Mouse (Mus musculus) monocyte, adult 5-6 weeks (primary cell): Measurements from ENCODE around the gene Dhcr7. TPM values are rescaled to one million over a fixed set of nuclear protein-coding genes. Genes with fewer than 3 reads are reported as not detected.

Source experiments
- ATAC-seq: fragments of 153-309, 156-312 bp; replicated peaks from 2 replicates; pipeline ENCODE4 v1.8.0; 2017; ENCODE audit warnings: mild to moderate bottlenecking; ENCODE audit not compliant: low TSS enrichment, insufficient number of reproducible peaks, severe bottlenecking, poor library complexity, low FRiP score
- total RNA-seq: library from RNA; stranded (forward); fragments of 200-1000, 200-491, 200-594 nt; gene quantifications from 3 replicates; pipeline ENCODE4 v1.2.3, GENCODE M21; 2017

Gene Dhcr7
- 1.4 to 9.9 TPM (median 3.2 TPM) in 3 replicates for total RNA-seq

DNA sequence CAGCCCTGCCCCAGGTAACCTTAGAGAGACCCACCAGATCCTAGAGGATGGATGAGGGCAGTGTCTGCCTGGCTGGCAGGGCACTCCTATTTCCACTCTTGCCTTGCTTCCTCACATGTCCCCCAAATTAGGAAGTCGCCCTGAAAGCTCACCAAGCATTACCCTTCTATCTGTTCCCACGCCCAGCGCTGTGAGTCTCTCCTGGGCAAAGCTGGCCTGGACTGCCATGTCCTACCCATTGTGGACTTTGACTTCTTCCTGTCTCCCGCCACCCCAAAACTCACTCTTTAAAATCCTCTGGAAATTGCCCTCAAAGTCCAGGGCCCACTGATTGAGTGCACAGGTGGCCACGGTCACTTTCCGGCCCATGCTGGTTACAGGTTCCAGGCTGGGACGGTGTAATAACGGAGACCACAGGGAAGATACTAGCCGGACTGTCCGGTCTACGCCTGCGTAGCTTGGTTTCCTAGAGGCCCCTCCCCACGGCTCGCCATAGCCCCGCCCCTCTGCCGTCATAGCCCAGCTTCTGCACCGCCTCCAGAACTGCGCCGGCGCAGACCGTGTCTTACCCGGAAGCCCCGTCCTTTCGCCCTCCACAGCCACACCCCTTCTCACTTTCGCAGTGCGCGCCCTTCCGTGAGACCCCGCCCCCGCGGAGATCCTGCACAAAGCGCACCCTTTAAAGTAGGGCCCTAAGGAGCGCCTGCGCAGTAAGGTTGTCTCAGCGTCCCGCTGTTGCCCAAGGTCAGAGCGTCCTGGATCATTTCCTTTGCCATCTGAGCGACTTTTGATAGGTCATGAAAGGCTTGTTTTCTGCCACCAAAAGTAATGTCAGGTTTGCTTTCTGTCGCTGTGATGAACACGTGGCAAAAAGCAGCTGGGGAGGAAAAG lies at the start of gene Dhcr7, which contains the start of gene Nadsyn1:
TSS of gene Dhcr7 (plus strand) at position 771 of the 891 bp plus-strand sequence.
TSS of gene Nadsyn1 (minus strand) at position 475 of the 891 bp plus-strand sequence.
- peak; percentile 98 for ATAC-seq

DNA sequence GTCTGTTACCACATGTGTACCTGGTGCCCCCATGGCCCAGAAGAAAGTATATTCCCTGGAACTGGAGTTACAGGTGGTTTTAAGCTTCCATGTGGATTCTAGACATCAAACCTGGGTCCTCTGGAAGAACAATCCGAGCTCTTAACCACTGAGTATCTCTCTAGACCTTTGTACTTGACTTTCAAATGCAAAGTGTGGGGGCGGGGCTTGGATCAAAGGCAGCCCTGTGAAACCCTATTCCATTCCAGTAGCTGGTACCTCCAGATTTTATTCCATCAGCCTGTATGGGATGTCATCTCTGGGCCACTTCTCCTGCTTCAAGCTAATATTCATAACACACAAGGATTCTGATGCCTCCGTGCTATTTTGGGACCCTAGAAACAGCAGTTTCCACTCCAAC lies 46.8 kb upstream of the Dhcr7 start:
- no peak for ATAC-seq

DNA sequence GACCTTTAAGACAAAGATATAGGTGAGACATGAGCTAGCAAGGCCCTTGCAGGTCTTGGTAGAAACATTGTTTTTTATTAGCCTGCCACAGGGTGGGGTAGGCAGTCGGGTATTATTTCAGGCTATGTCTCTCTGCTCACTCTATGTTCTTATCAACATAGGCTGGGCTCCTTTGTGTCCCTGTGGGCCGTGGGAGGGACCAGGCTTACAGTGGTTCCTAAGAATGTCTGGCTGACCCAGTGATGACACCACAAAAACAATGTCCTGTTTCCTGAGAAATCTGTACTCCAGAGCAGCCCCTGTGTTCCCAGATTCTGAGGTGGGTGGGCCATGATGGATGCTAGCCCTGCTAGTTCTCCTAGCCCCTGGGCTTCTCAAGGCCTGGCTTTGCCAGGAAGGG lies 45.6 kb upstream of the Dhcr7 start:
- no peak for ATAC-seq

DNA sequence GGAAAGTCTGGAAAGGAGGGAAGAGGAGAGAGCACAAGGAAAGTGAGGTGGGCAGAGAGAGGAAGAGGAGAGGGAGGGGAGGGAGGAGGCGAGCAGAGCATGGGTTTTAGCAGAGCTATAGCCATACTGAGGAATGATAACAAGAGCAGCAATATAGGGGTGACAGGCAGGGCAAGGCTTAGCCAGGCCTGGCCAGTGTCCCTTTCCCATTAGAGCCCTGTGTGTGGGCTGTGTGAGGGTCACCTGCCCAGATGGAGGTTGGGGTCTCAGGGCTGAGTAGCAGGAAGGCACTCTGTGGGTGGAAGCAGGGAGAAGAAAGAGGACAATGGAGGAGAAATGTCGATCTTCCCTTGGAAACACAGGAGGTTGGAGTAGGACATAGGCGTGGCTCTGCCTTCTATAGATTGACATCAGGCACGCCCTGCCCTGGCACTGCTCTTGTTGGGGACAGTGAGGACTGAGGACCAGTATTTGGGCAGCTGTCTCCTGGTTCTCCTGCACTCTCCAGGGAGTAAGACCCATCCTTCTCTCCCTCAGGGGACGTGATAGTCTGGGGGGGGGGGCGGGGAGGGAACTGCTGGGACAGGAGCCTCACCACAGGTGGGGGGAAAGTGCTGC lies 39.5 kb upstream of the Dhcr7 start:
- no peak for ATAC-seq

DNA sequence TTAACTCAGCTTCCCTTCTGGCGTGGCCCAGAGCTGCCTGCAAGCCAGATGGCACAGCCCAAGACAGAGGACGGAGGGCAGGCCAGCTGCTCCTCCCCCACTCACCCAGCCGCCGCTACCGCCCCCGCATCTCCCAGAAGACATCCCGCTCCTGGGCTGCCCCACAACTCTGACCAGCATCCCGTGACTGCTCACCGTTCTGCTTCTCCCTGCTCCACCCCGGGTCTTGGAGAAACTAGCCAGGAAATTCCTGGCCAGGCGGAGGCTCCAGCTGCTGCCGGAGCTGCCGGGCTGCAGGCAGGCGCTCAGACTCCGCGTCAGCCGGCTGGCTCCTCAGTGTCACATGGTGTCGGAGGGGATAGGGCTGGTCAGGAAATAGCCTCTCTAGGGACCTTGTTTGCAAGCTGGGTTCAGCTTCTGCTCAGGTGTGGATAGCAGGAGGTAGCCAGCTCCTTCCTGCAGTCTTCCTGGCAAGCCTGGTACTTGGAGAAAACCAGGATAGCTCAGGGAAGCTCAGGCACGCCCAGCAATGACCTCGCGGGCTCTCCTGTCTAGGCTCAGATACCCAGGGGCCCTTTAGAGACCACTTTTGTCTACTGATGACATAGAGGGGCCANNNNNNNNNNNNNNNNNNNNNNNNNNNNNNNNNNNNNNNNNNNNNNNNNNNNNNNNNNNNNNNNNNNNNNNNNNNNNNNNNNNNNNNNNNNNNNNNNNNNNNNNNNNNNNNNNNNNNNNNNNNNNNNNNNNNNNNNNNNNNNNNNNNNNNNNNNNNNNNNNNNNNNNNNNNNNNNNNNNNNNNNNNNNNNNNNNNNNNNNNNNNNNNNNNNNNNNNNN lies 38.7 kb upstream of the Dhcr7 start, which contains the start of gene Mrgpre:
TSS of gene Mrgpre (minus strand) at position 505 of the 834 bp plus-strand sequence.
- no peak for ATAC-seq

DNA sequence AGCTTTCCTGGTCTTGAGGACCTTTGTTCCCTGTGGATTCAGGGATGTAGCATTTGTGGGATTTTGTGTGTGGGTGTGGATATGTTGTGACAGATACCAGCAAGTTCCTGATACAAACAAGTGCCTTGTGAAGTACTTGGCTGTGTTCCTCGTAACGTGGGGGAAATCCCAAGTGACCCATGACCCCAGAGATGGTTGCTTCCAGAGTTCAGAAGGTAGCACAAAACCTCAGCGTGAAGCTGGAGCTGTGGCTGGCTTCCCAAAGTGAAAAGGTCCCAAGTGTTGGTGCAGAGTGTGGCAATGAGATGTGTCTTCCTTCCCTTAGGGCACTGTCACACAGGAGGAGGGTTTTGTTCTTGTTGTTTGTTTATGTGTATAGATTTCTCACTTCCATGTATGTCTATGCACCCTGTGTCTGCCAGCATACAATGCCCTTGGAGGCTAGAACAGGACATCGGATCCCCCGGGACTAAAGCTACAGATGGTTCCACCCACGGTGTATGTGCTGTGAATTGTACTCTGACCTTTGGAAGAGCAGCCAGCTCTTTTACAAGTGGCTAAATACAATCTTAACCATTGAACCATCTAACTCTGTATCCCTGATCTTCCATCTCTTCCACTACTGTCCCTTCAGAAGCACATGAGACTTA lies 30.5 kb upstream of the Dhcr7 start:
- no peak for ATAC-seq

DNA sequence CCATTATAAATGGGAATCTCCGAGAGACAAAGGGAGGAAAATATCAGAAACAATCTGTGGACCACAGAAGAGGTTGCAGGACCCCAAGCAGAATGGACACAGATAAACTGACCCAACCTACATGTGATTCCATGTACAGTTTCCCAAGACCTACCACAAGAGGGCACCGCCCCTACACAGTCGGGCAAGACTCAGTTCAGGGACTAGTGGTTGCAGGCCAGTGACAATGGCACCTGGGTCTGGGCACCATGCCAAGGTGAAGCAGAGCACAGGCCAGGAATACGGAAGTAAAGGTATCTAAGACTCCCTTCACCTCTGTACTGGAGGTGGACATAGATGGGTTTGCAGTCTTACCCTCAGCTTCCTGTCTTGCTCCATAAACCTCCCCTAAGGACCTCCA lies 29.8 kb upstream of the Dhcr7 start:
- peak; percentile 51 for ATAC-seq

DNA sequence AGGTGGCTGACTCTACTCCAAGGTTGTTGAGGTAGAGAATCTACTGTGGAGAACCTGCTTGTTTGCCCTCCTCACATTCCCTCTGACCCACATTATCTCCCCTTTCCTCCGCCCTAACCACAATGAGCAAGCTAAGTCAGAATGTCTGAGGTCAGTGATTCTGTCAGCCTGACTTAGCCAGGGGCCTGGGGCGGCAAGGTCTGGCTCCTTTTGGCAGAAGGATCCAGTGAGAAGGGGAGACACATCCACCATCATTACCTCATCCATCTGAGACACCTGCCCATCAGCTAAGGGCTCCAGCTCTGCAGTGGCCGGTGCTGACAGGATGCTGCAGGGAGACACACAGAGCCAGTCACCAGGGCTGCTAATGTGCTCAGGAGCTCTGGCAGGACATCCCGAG lies 24.2 kb upstream of the Dhcr7 start:
- ATAC-seq, result no peak

DNA sequence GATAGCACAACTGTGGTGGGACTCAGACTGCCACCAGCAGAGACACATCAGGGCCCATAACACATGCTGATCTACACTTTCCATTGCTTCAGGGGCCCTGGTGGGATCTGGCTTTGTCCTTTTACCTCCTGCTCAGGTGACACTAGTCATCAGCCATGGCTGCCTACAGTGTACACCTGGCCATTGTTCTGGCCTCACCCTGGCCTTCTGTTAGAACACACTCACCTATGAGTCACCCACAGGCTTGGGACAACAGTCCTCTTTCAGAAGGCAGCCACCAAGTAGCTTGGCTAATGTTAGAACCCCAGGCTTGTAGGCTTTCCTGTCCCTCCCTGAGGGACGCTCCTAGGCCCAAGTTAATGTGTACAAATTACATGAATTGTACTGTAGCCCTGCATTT lies 22.2 kb upstream of the Dhcr7 start:
- ATAC-seq, result no peak

DNA sequence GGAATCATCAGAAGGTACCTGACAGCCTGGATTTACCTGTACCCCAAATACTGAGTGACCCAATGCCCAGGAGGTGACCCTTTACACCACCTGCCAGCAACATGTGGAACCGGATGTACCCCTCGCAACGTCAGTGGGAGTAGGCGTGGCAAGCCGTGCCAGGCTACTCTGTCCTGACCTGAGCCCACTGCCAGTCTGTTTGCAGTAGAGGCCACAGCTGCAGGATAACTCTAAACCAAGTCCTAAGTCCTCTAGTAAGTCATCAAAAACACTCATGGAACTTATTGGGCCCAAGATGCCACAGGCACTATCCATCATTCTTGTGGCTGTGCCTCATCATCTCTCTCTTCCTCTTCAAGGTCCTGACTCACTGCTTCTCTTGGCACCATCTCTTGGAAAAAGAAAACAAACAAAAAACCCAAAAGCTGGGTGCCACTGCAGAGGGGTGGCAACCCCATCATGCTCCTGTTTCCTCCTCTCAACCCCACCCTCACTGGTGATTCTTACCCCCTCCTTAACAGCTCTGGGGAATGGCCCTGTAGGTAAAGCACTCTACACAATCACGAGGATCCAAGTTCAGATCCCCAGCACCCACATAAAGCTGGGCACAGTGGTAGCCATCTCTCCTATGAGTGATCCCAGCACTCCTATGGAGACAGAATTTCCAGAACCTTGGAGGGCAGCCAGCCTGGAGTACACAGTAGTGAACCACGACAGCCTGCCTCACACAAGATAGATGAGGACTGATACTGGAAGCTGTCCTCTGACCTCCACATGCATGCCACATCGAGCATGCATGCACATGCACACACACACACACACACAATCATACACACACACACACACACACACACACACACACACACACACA lies 21.5 kb upstream of the Dhcr7 start:
- ATAC-seq, result no peak

DNA sequence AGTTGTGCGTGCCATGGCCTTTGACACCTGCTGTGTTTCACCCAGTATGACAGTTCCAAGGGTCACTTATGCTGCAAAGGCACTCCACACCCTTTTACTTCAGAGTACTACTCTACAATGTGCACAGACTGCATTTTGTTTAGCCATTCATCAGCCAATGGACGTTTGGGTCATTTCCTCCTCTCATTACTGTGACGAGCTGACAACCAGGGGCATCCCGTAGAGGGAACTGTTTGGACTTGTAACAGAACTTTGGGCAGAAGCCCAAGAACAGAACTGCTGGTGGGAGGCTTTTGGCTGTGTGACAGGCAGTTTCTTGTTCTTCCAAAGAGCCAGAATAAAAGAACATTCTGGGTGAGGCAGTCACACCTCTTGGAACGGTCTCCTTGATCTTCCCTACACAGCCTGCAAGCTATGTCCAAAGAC lies 17.7 kb upstream of the Dhcr7 start:
- no peak for ATAC-seq

DNA sequence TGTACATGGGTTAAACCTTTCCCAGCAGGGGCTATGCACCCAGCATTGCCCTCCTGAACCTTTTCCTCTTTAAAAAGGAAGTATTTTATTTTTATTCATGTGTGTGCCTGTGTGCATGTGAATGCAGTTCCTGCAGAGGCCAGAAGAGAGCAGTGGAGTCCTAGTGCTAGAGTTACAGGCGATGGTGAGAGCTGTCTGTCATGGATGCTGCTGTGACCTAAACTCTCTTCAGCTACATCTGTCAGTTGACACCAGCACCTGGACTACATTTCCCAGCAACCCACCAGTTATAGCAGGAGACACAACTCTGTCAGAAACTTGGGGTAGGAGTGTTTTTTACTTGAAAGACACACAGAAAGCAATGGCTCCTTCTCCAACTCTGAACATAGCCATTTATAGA lies 14.0 kb upstream of the Dhcr7 start:
- ATAC-seq, result no peak

DNA sequence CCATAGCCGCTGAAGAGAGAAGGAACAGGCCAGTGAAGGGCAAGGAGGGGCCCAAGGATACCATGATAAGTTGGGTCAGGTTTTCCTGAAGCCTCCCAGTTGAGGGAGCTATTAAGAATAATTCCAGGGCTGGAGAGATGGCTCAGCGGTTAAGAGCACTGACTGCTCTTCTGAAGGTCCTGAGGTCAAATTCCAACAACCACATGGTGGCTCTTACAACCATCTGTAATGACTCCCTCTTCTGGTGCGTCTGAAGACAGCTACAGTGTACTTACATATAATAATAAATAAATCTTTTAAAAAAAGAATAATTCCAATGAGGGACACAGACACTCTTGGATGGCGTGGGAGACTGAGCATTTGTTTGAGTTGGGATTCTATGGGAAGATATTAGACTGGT lies 3.7 kb upstream of the Dhcr7 start:
- no peak for ATAC-seq

DNA sequence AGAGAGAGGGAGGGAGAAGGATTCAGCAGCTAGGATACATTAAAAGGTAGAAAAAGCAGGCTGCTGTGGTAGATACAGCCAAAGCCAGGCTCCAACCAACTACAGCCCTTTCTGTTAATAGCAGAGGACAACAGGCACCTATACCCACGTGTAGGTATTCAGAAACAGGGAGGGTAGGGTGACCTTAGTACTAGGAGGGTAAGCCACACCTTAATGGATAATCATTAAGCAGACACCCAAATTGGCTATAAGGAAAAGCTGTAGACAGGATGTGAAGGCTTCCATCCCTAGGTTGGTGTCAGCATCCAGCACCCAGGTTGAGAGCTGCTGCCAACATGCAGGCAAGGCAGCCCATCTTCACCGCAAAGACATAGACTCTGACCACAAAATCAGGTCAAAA lies 1.7 kb upstream of the Dhcr7 start:
- no peak for ATAC-seq

DNA sequence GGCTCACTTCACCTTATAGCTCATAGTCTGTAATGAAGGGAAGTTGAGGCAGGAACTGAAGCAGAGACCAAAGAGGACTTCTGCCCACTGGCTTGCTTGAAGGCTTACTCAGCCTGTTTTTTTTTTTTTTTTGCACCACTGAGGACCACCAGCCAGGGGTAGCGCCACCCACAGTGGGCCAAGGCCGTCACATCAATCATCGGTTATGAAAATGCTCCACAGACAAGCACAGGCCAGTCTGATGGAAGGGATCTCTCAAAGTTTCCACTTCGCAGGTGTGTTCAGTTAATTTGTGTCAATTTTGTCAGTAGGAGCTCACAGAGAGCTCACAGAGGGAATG lies 291 bp downstream of the Dhcr7 start:
- ATAC-seq, result no peak

DNA sequence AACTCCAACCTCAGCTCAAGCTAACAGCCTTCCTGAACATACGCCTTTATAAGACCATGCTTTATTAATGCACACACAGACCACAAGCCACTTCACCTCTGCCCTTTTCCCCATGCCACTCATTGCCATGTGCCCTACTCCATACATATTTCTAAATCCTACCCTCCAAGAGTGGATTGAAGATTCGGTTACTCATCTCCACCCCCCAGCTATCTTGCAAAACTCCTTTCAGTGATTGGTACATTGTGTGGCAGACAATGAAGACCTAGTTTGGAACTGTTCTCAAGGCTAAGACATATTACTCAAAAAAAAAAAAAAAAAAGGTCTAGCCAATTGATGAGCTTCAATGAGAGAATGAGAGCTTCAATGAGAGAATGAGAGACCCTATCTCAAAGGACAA lies 4.0 kb downstream of the Dhcr7 start:
- no peak for ATAC-seq

DNA sequence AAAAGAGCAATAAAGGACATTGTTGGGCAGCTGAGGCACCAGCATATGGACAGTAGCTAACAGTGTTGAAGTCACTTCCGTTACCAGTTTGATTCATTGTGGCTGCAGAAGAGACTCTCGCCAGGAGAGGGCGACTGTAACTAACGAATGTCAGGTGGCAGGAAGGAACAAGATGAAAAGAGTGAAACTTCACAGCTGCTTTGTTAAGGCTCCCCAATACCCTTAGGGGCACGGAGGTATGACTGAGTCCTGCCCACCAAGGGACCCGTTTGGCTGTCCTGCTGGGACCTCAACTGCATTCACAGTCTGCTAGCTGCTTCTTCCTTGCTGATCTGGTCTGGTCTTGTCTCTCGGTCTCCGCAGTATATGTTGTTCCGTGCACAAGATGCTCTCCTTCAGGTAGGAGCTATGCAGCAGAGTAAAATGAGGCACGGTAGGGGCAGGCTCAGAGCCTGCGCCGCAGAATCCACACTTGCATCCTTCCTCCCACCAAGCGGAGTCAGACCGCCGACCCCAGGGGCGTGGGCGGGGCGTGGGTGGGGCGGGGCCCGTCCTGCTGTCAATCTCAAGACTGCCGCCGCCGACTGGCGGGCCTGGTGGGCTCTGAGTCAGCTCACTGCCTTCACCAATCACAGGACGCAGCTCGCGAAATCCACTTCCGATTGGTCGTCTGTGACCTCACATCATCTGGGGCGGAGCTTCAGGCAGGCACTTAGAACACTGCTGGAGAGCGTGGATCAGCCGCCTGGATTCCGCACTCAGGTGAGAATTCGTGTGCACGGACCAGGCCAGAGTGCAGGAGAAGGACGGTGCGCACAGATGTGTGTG lies 6.8 kb downstream of the Dhcr7 start:
- ATAC-seq, result peak; percentile 96
